Mouse (Mus musculus) embryonic facial prominence, embryonic 12.5 days (tissue): ENCODE results near the gene AU018091. TPM values are rescaled to one million over a fixed set of nuclear protein-coding genes. Genes with fewer than 3 reads are reported as not detected.

Experiments used
- ATAC-seq: fragments of 200-750 bp; cut with Nextera tagmentation; 2 replicates; pipeline ENCODE4 v1.8.0; 2017; ENCODE audit not compliant: insufficient number of reproducible peaks, insufficient read depth, low FRiP score, low TSS enrichment
- H3K27ac ChIP-seq: fragments of 300-500 bp; sonication (generic); 2 replicates; pipeline ENCODE4 v1.5.1; 2016; ENCODE audit warnings: mild to moderate bottlenecking
- H3K27me3 ChIP-seq: fragments of 300-500 bp; sonication (generic); 2 replicates; pipeline ENCODE4 v1.6.1; 2016; ENCODE audit warnings: mild to moderate bottlenecking, moderate library complexity
- H3K36me3 ChIP-seq: fragments of 300-500 bp; sonication (generic); 2 replicates; pipeline ENCODE4 v1.6.1; 2016; ENCODE audit warnings: mild to moderate bottlenecking
- H3K4me1 ChIP-seq: fragments of 300-500 bp; sonication (generic); 2 replicates; pipeline ENCODE4 v1.6.1; 2016
- H3K4me2 ChIP-seq: fragments of 300-500 bp; sonication (generic); replicated peaks from 2 replicates; pipeline ENCODE4 v1.6.1; 2016; ENCODE audit warnings: mild to moderate bottlenecking, moderate library complexity
- H3K4me3 ChIP-seq: fragments of 300-500 bp; sonication (generic); 2 replicates; pipeline ENCODE4 v1.5.1; 2016; ENCODE audit warnings: mild to moderate bottlenecking
- H3K9ac ChIP-seq: fragments of 300-500 bp; sonication (generic); 2 replicates; pipeline ENCODE4 v1.6.1; 2016; ENCODE audit warnings: mild to moderate bottlenecking, moderate library complexity
- H3K9me3 ChIP-seq: fragments of 300-500 bp; sonication (generic); 2 replicates; pipeline ENCODE4 v1.6.1; 2016; ENCODE audit warnings: mild to moderate bottlenecking, moderate library complexity
- WGBS: fragments of 180-500 bp; shearing (Covaris S2); methylation state at CpG from one replicate; pipeline ENCODE4 v1.1.7; 2016; 5-methylcytosine and 5-hydroxymethylcytosine counted together
- polyA plus RNA-seq: library from polyadenylated mRNA; unstranded; fragments of >200 nt; fragmentation: Nextera tagmentation; extraction: Ambion mirVana; gene quantifications from 2 replicates; pipeline ENCODE4 v1.2.1, GENCODE M21; 2016

The AU018091 gene
- polyA plus RNA-seq, result 0.13 and 0.23 TPM in 2 replicates

- H3K4me1 ChIP-seq, result no peaks in the 10 kb centered on the region
- H3K9ac ChIP-seq, result no peak within 1 kb of the TSS
- no peaks in the 10 kb centered on the region for H3K27me3 ChIP-seq
- H3K9me3 ChIP-seq, result peaks cover 7% of the 10 kb centered on the region
- no peak within 1 kb of the TSS for H3K4me3 ChIP-seq
- no peaks in the 10 kb centered on the region for H3K36me3 ChIP-seq
- ATAC-seq, result no peak
- no peak within 1 kb of the TSS for H3K4me2 ChIP-seq
- 66% methylated on average over 3 of the region's 3 CpGs for WGBS
- H3K27ac ChIP-seq, result no peak within 1 kb of the TSS
These were observed at the start of gene AU018091 for GRCm38 (mm10) chr7:3168925-3169324. Gene AU018091 (minus strand): TSS chr7:3169203.

DNA sequence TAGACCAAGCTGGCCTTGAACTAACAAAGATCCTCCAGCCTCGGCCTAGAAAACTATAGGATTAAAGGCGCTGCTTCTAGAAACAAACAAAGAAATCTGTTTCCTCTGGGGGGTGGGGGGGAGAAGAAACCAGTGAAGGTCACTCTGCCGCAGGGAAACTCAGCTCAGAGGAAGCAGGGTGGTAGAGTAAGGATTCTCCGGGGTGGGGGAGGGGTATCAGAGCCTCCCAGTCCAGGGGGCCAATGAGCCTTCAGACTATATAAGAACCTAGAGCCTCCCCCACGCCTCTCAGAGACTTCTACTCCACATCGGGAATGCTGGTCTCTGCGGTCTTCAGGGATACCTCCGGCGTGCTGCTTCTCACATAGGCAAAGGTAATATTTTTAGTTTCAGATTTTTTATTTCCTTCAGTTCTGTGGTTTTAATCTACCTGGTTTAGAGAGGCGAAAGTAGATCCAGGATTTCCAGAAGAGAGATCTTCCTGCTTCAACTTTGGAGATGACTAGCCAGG, 48.6 kb upstream of the AU018091 start:
- Histone ChIP-seq H3K36me3 (no peaks in the 10 kb centered on the region), H3K9ac (no peak overlapping the region), H3K9me3 (no peaks in the 10 kb centered on the region), H3K4me3 (no peak overlapping the region), H3K4me1 (no peaks in the 10 kb centered on the region), H3K27ac (no peak overlapping the region), H3K4me2 (no peak overlapping the region), H3K27me3 (peaks cover 30% of the 10 kb centered on the region)
- ATAC-seq, result no peak
- 15% methylated on average over 10 of the region's 10 CpGs for WGBS

DNA sequence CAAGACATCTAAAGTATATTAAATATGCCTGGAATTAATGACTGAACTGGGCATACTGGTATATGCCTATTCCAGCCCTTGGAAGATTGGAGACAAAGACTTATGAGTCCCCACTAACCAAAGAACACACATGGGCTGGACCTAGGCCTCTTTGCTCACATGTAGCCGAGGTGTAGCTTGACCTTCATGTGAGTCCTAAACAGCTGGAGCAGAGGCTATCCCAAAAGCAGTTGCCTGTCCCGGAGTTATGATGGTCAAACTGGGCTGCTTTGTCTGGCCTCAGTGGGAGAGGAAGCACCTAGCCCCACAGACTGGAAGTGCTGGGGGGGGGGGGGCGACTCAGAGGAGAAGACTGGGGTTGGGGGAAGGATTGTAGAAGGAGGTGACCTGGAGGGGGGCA, 47.3 kb upstream of the AU018091 start:
- Histone ChIP-seq H3K9ac (no peak overlapping the region), H3K4me1 (no peaks in the 10 kb centered on the region), H3K9me3 (no peaks in the 10 kb centered on the region), H3K27ac (no peak overlapping the region), H3K4me3 (no peak overlapping the region), H3K4me2 (no peak overlapping the region), H3K36me3 (no peaks in the 10 kb centered on the region), H3K27me3 (peaks cover 30% of the 10 kb centered on the region)
- no peak for ATAC-seq
- 84% methylated on average over 2 of the region's 3 CpGs for WGBS

- ATAC-seq, result no peak
- 21% methylated on average over 3 of the region's 3 CpGs for WGBS
These were observed 44.6 kb upstream of the AU018091 start for GRCm38 (mm10) chr7:3213557-3213956.

GRCm38 (mm10) chr7:3213156-3213555, 44.2 kb upstream of the AU018091 start:
- 44% methylated on average over 1 of the region's 1 CpGs for WGBS
- Histone ChIP-seq H3K27me3 (peaks cover 9% of the 10 kb centered on the region), H3K4me3 (no peak overlapping the region), H3K9me3 (no peaks in the 10 kb centered on the region), H3K9ac (no peak overlapping the region), H3K4me2 (no peak overlapping the region), H3K27ac (no peak overlapping the region), H3K4me1 (no peaks in the 10 kb centered on the region), H3K36me3 (no peaks in the 10 kb centered on the region)
- ATAC-seq, result no peak

More at GRCm38 (mm10) chr7:3213557-3213956, 44.6 kb upstream of the AU018091 start:
- peaks cover 12% of the 10 kb centered on the region for H3K27me3 ChIP-seq
- H3K36me3 ChIP-seq, result no peaks in the 10 kb centered on the region
- H3K4me3 ChIP-seq, result no peak overlapping the region
- no peaks in the 10 kb centered on the region for H3K9me3 ChIP-seq
- H3K4me1 ChIP-seq, result no peaks in the 10 kb centered on the region
- H3K4me2 ChIP-seq, result no peak overlapping the region
- no peak overlapping the region for H3K9ac ChIP-seq
- no peak overlapping the region for H3K27ac ChIP-seq

- no peaks in the 10 kb centered on the region for H3K27me3 ChIP-seq
- WGBS, result 57% methylated on average over 12 of the region's 12 CpGs
- no peaks in the 10 kb centered on the region for H3K9me3 ChIP-seq
- ATAC-seq, result no peak
- no peak overlapping the region for H3K4me2 ChIP-seq
- H3K9ac ChIP-seq, result no peak overlapping the region
- H3K27ac ChIP-seq, result no peak overlapping the region
- H3K36me3 ChIP-seq, result no peaks in the 10 kb centered on the region
- no peaks in the 10 kb centered on the region for H3K4me1 ChIP-seq
- no peak overlapping the region for H3K4me3 ChIP-seq
These were observed 43.2 kb upstream of the AU018091 start for GRCm38 (mm10) chr7:3212002-3212790.

GRCm38 (mm10) chr7:3211518-3211917, 42.5 kb upstream of the AU018091 start:
- H3K36me3 ChIP-seq, result no peaks in the 10 kb centered on the region
- 78% methylated on average over 8 of the region's 8 CpGs for WGBS
- H3K9me3 ChIP-seq, result no peaks in the 10 kb centered on the region
- no peak for ATAC-seq
- no peaks in the 10 kb centered on the region for H3K4me1 ChIP-seq
- H3K27me3 ChIP-seq, result no peaks in the 10 kb centered on the region
- no peak overlapping the region for H3K4me2 ChIP-seq
- H3K27ac ChIP-seq, result no peak overlapping the region
- H3K9ac ChIP-seq, result no peak overlapping the region
- H3K4me3 ChIP-seq, result no peak overlapping the region

DNA sequence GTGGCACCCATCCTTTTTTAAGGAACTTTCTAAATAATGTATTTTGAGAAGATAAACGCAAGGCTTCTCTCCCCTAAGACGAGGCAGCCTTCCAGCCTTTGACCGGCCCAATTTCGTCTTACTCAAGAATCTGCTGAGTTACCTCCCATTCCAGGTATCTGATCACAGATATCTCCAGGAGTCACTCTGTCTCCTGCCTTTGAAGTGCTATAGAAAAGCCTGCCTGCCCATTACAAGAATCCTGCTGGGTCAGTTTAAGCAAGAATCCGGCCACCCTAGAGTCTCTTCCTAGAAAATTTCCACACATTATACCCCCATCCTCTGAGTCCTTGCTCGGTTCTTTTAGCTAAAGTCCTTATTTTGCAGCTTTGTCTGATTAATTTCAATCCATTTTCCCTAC, 41.6 kb upstream of the AU018091 start:
- Histone ChIP-seq H3K27me3 (no peaks in the 10 kb centered on the region), H3K9me3 (no peaks in the 10 kb centered on the region), H3K4me3 (no peak overlapping the region), H3K27ac (no peak overlapping the region), H3K4me1 (no peaks in the 10 kb centered on the region), H3K9ac (no peak overlapping the region), H3K4me2 (no peak overlapping the region), H3K36me3 (no peaks in the 10 kb centered on the region)
- no peak for ATAC-seq
- 44% methylated on average over 6 of the region's 6 CpGs for WGBS

GRCm38 (mm10) chr7:3206520-3206919, 37.5 kb upstream of the AU018091 start:
- Histone ChIP-seq H3K9ac (no peak overlapping the region), H3K27me3 (no peaks in the 10 kb centered on the region), H3K4me1 (no peaks in the 10 kb centered on the region), H3K36me3 (no peaks in the 10 kb centered on the region), H3K9me3 (no peaks in the 10 kb centered on the region), H3K4me3 (no peak overlapping the region), H3K4me2 (no peak overlapping the region), H3K27ac (no peak overlapping the region)
- no peak for ATAC-seq
- 11% methylated on average over 4 of the region's 4 CpGs for WGBS

- Histone ChIP-seq H3K27me3 (no peaks in the 10 kb centered on the region), H3K9me3 (no peaks in the 10 kb centered on the region), H3K4me2 (no peak overlapping the region), H3K4me1 (no peaks in the 10 kb centered on the region), H3K36me3 (no peaks in the 10 kb centered on the region), H3K9ac (no peak overlapping the region), H3K4me3 (no peak overlapping the region), H3K27ac (no peak overlapping the region)
- 86% methylated on average over 4 of the region's 4 CpGs for WGBS
- ATAC-seq, result no peak
These were observed 35.6 kb upstream of the AU018091 start for GRCm38 (mm10) chr7:3204628-3205027.

GRCm38 (mm10) chr7:3203890-3204289, 34.9 kb upstream of the AU018091 start:
- no peak overlapping the region for H3K9ac ChIP-seq
- no peaks in the 10 kb centered on the region for H3K27me3 ChIP-seq
- no peaks in the 10 kb centered on the region for H3K9me3 ChIP-seq
- WGBS, result 21% methylated on average over 3 of the region's 3 CpGs
- H3K27ac ChIP-seq, result no peak overlapping the region
- H3K4me2 ChIP-seq, result no peak overlapping the region
- H3K4me3 ChIP-seq, result no peak overlapping the region
- H3K36me3 ChIP-seq, result no peaks in the 10 kb centered on the region
- H3K4me1 ChIP-seq, result no peaks in the 10 kb centered on the region
- no peak for ATAC-seq

DNA sequence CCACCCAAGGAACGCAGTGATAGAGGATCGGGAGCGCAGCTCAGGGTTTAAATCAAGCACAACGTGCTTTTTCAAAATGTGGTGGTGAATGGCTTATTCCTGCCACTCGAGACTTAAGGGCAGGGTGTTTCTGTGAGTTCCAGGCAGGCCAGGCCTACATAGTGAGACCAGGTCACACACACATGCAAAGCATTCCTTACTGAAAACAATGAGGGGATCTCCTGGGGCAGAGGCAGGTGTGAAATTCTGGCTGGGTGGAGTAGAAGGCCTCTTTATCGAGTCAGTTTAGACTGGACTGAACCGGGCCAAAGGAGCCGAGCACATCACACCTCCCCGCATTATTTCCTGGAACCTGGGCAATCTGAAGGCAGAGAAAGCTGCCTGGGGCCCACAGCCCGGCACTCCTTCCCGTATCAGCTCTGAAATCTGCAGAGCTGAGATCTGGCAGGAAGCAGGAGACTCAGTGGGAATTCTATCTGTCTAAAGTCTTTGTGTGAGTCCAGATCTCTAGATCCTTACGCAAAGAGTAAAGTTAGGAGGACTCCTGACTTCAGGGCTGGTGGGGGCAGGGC, 32.2 kb upstream of the AU018091 start:
- no peak overlapping the region for H3K27ac ChIP-seq
- no peaks in the 10 kb centered on the region for H3K4me1 ChIP-seq
- H3K9ac ChIP-seq, result no peak overlapping the region
- no peaks in the 10 kb centered on the region for H3K9me3 ChIP-seq
- WGBS, result 21% methylated on average over 12 of the region's 12 CpGs
- ATAC-seq, result 0 out of 2 replicates have a peak, but pooled peaks have one; percentile 35
- H3K4me3 ChIP-seq, result no peak overlapping the region
- no peaks in the 10 kb centered on the region for H3K36me3 ChIP-seq
- H3K4me2 ChIP-seq, result no peak overlapping the region
- no peaks in the 10 kb centered on the region for H3K27me3 ChIP-seq
